Mouse (Mus musculus): Measurements from ENCODE around the gene Il5ra. TPM values are rescaled to one million over a fixed set of nuclear protein-coding genes. Genes with fewer than 3 reads are reported as not detected.

Gene Il5ra
- total RNA-seq, 2 experiments from 2014 or later, result not detected

DNA sequence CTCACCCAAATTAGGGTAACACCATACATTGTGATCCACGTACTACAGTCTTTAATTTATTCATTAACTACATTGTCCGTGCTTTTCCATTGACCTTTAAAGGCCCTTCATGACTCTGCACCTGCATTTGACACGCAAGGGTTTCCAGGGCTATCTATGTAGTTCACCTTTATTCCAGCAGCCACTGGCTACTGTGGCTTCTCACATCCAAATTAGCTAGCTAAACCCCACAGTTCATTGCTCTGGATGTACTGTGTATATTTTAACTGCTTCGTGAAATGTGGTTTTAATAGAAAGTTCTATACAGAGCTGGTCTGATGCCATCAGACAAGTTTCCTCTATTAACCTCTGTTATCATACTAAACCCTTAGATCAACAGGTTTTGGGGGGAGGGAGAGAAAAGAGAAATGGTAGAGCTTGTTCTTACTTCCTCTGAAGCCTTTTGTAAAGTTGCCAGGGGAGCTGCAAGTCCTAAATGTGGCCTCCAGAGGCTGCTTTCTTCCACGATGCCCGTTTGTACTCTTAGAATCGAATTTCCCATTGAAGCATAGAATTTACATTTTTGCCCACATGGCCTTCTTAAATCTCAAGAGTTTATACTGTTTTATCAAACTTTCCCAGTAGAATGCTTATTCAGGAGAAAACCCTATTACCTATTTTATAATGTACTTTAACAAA lies 5.1 kb downstream of the Il5ra start:
- no peak for DNase-seq
- intact Hi-C loops (cut with DNase I), result no loop called here

DNA sequence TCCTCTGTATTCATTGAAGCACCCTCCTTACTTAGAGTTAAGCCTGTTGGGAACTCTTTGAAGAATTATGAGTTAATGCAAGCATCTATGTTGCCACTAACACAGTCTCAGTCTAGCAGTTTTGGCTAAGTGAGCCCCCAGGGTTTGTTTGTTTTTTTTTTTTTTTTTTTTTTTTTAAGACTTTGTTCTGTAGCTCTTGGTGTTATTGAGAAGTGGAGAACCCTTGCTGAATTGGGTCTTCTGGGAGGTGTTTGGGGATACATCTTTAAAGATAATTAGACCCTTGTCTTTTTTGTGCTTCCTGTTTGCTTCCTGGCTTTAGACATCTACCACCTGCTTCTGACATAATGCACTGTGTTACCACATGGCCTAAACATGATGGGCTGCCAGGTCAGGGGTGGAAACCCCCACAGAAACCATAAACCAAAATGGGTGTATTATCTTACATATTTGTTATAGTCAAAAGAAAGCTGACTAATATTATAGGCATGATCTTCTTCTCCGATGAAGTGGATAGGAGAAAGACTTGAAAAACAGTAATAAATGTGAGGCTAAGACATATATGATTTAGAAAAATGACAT lies 8.5 kb downstream of the Il5ra start:
- no peak for DNase-seq
- intact Hi-C loops (cut with DNase I), result no loop called here

GRCm38 (mm10) chr6:106738229-106738628 lies 10.6 kb downstream of the Il5ra start:
- no peak for DNase-seq
- intact Hi-C loops (cut with DNase I), result no loop called here

DNA sequence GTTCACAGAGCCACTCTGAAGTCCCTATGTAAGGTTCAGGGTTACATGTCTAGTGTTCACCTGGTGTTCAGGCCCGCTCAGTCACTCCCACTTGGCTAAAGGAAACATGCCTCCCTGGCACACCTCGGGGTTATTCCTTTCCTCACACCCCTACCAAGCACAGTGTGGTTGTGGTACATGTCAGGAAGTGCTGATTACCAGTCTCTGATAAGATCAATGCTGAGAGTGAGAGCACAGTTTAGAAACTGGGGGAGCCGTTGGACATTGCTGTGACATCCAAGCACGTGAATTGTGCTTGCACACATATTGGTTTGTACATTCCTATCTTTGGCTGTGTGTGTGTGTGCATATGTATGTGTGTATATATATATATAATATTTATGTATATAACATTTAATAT lies 16.3 kb downstream of the Il5ra start:
- intact Hi-C loops (cut with DNase I), result no loop called here

DNA sequence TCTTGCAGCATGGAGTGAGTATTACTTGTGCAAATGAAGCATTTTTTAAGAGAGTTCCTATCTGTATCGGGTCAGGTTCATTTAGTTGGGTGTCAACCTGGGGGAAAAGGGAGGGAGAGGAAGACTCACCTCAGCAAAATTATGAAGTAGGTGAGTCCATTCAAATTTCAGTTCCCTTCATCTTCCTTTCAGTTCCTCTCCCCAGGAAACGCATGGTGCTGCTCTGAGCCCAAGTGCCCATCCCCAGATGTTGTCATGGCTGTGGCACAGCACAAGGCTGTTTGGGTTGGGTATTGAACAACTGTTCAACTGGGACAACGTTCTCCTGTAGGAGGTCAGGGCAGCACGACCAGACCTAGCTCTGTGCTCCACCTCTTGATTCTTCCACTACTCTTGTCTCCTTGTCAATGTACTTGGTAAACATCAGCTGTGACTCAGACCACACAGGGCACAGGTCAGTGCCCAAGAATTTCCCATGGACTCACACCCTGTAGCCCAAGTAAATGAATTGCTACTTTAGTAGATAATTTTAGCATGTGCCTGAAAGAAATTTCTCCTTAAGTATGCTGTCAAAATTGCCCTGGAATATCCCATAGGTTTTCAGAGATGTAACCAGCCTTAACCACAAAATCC lies 19.0 kb downstream of the Il5ra start:
- intact Hi-C loops (cut with DNase I), result no loop called here

More for the DNA sequence above, 16.3 kb downstream of the Il5ra start:
- no peak for DNase-seq

DNA sequence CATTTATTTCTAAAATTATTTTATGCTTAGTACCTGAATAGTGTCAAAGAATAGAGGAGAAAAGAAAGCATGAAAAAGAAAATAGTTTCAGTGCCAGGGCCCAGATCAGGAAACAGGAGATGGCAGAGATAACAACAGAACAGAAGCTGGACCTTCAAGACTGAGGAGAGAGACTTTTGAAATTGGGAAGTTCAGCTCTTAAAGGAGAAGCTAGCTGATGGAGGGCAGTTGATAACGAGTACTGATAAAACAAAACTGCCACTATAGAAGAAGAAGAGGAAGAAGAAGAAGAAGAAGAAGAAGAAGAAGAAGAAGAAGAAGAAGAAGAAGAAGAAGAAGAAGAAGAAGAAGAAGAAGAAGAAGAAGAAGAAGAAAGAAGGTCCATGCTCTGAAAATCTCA lies 21.1 kb downstream of the Il5ra start:
- intact Hi-C loops (cut with DNase I), result no loop called here
- DNase-seq, result no peak

More for the DNA sequence above, 19.0 kb downstream of the Il5ra start:
- DNase-seq, result no peak

GRCm38 (mm10) chr6:106726078-106726477 lies 22.8 kb downstream of the Il5ra start:
- intact Hi-C loops (cut with DNase I), result no loop called here
- DNase-seq, result no peak

DNA sequence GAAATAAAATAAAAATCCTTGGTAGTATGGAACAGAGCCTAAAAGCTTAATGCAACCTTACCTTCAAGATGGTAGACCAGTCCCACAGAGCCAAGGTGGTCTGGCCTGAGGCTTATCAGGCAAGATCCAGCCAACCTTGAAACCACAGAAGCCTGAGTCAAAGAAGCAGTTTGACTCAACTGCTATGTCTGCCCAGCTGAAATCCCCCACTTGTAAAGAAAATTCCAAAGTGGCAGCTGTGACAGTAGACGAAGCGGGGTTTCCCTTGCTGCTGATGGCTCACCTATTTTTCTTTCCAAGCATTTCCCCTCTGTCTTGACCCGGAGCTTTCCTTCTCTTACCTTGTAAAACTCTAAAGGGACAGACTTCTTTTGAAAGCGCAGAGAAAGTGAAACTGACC lies 23.2 kb downstream of the Il5ra start:
- DNase-seq, result no peak
- intact Hi-C loops (cut with DNase I), result no loop called here

- intact Hi-C loops (cut with DNase I), result no loop called here
- DNase-seq, result no peak
Observed at GRCm38 (mm10) chr6:106705506-106706035, 43.3 kb downstream of the Il5ra start.

- no peak for DNase-seq
- intact Hi-C loops (cut with DNase I), result no loop called here
Observed at GRCm38 (mm10) chr6:106701931-106702330, 46.9 kb downstream of the Il5ra start.

DNA sequence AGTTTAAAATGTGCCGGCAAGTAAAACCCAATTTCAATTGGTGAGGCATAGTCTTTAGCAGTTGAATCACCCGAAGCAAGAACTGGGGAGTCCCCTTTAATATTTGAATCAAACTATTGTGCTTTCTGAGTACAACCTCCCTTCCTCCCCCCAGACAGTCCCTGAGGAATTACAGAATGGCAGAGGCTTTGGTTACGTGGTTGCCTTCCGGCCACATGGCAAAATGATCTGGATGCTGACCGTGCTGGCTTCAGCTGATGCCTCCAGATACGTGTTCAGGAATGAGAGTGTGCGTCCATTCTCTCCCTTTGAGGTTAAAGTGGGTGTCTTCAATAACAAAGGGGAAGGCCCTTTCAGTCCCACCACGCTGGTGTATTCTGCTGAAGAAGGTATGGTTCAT lies 73.3 kb downstream of the Il5ra start:
- DNase-seq, result no peak
- intact Hi-C loops (cut with DNase I), result no loop called here

DNA sequence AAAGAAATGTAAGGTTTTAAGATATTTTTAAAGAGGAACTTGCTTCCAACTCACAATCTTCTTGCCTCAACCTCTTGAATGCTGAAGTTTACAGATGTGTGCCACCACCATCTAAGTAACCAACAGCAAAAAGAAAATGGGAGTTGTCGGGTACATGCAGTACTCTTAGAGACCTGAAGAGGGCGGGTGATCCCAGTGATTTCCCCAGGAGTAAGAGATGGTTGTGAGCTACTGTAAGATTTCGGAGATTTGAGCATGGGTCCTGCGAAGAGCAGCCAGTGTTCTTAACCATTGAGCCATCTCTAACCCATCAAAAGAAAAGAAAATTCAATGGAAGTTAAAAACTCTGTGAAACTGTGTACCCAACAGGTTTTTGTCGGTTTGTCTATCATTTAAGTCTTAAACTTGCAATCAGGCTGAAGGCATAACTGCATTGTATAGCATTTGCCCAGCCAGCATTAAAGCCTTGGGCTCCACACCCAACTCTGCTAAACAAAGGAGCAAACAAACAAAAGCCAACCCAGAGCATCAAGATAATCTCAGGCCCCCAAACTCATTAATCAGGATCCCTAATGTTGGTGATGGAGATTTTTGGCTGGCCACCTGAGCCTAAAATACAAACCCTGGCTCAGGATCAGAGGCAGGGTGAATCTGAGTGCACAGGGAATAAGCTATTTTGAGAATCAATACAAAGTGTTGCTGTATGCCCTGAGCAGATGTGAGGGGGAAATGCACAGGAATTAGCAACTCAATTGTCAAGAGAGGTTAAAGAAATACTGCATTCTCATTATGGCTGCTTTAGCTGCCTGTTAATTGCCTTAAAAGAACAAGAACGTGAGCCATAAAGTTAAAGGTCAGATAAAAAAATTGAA lies 84.8 kb downstream of the Il5ra start:
- intact Hi-C loops (cut with DNase I), result loop anchor here (5.0 kb wide), 1 partner anchor 138 kb away; the partner anchor contains the start of gene Crbn
- DNase-seq, result peak; percentile 26 to 41

Other genes starting within 250 kb of the Il5ra start
- 10 to 100 TPM; 29.1 to 32.6 TPM for gene Trnt1, start 20.1 kb upstream of the Il5ra start, total RNA-seq (2021)
- 10 to 100 TPM; 36.1 to 37.3 TPM for gene Crbn, start 51.0 kb upstream of the Il5ra start, total RNA-seq (2021)

Measured in heart, postnatal 14 days (tissue).